Mouse (Mus musculus) megakaryocyte progenitor cell, adult 5-6 weeks (primary cell): ENCODE measurements at regions not wholly inside any gene's neighbourhood (a gene's known extent, or its start where the extent isn't known, plus 50 kb on each side); places are given as distances from the start of the nearest gene placed in this dataset.

Experiments
- ATAC-seq: replicated peaks from 2 replicates; pipeline ENCODE4 v1.8.0; 2016; ENCODE audit warnings: mild to moderate bottlenecking, moderate TSS enrichment, inconsistent platforms; ENCODE audit not compliant: poor library complexity

DNA sequence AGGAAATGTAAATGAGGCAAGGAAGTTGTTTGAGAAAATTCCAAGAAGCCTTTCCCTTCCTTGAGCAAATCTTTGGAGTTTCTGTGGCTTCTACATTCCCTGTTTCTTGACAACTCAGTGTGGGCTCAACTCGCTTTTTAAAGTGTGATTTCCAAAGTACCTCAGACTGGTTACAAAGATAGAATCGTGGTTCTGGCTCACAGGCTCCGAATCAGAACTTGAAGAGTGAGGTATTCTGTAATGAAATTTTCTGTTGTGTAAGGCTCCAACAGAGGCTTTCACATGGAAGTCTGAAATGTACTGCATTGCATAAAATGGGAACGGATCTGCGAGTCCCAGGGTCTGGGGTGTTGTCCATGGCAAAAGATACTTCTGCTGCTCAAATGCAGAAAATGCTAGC, 170.2 kb upstream of the Rnf219 start:
- ATAC-seq, result no peak

DNA sequence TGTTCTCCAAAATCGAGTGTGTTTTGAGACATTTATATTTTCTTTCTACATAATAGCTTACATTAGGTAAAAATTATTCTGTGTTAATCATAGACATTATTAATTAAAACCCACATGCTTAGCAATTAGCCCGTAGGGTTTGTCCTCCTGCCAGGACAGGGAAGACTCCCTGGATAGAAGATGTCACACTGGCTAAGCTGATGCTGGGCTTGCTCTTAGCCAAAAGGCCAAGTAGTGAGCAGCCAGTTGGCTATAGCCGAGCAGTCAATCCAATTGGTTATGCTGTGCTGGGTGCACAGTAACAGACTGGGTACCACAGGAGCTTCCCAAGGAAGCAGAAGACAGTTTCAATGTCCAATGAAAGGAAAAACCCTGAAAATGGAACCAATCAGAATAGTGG, 166.0 kb upstream of the Rnf219 start:
- no peak for ATAC-seq

DNA sequence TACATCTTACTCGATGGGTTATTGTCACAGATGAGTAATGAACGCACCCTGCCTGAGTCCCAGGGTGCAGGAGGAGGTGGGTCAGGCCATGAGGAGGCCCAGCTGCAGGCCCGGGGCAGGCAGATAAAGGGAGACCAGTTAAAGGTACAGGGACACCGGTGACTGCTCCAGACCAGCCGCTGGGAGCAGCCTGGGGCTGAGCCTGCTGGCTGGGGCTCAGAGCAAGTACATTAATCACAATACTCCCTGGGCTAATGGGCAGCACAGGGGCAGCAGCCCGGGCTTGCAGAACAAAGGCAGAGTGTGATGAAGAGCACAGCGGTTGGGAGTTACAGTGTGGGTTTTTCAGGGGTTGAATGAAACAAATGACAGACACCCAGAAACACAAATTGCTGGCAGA, 154.4 kb upstream of the Rnf219 start:
- ATAC-seq, result no peak

DNA sequence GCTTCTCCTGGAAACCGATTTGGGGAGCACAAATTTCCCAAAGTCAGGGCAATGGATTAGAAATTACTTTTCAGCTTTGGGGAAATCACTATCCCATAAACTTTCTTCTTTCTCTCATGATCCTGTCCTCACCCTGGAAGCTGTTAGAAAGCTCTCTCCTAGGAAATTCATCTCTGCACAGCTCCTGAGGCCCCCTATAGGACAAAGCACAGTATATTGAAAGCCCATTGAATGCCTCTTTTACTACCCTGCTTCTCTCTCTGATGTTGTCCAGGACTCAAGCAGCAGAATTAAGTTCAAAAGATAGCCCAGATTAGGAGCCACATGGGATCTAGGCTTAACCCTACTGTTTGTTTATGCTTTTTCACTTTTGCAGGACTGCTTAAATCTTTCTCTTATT, 139.3 kb upstream of the Rnf219 start:
- ATAC-seq, result no peak

DNA sequence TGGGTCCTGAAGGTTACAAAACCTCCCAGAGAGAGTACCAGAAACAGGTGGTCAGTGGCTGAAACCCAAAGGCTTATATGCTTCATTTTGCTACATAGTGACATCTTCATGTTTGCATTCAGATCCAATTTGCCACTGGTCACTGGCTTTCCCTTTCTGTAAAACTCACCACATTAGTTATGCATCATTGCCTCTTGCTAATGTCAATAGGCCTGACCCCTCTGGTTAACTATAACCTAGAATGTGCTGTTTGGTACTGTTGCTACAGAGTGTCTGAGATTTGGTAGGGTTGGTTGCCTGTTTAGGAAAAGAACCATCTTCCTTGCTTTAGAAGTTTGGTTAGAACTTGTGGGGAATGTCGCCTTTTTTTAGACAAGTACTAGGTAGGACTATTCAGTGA, 136.3 kb upstream of the Rnf219 start:
- ATAC-seq, result no peak

DNA sequence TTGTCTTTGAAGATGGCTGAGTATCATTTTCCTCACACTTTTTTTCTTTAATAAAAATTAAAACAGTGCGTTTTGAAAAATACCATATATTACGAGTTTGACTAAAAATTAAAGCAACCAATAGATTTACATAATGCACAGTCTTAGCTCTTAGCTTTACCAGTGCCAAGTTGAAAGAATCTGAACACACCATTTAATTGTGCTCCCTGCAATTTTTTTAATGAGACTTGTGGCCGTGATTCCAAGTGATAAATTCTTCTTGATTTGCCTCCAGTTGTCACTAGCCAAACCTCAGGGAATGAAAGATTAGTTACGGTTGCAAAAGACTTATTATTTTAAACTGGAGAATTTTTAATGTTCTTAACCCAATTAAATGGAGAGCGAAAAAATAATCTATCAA, 127.5 kb upstream of the Rnf219 start:
- no peak for ATAC-seq

DNA sequence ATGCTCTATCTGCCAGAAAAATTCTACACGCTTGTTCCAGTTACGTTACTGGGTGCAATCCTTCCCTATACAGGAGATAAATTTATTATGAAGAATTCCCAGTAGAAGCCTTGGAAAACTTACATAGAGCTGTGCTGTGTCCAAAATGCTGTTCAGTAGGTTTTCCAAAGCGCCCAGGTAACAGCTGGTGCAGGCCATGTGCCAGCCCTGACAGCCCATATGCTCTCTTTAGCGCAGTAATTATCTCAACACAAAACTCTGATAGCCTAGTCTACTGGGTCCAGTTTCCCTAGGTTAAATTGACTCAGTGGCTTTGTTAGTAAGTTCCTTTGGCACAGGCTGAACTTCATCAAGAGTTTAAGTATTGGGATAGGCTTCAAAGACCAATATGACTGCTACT, 122.2 kb upstream of the Rnf219 start:
- no peak for ATAC-seq

DNA sequence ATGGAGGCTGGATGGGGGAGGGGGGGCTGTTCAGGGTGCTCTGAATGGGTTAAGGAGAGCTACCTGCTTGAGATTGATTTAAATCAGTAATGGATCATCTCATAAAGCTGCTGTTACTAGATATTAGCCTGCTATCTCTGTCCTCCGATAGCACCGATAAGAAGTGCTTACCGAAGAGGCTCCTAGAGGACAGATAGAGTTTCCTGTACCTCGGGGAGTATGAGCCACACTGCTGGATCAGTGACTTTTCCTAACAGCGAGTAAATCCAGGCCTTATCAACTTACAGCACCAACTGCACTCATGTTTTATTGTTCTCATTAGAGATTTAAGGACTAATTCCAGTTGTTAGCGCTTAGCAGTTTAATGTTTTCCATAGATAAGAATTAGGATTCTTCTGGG, 120.3 kb upstream of the Rnf219 start:
- no peak for ATAC-seq

DNA sequence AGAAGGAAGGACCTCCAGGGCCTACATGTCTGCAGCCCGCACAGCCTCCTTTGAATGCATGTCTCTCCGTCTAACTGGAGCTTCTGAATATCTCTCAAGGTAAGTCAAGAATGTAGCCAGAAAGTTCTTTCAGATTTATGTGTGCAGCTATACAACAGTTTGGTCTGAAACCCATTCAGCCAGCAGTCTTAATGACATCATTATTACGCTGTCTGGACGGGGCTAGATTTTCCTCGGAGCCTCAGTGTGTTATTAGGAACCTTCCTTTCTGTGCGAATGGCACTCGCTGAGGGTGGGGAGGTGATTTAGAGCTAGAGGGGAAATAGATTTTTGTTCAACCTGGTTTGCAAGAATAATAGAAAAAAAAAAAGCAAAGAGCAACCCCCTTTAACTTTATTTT, 116.9 kb upstream of the Rnf219 start:
- no peak for ATAC-seq

DNA sequence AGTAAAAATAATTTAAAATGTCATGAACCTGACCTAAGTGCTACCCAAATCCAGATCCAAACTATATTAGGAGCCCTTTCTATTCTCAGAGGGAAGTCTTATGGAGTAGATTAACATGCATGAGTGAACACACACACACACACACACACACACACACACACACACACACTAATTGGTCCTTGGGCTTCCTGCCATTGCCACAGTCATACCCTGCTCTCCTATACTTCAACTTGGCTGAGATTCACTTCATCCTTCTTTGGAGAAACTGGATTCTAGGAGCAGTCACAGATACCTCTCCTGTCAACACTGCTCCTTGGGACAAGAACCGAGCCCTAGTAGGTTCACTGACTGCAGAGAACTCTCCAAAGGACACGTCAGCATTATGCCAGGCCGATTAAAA, 89.0 kb upstream of the Rnf219 start:
- no peak for ATAC-seq

DNA sequence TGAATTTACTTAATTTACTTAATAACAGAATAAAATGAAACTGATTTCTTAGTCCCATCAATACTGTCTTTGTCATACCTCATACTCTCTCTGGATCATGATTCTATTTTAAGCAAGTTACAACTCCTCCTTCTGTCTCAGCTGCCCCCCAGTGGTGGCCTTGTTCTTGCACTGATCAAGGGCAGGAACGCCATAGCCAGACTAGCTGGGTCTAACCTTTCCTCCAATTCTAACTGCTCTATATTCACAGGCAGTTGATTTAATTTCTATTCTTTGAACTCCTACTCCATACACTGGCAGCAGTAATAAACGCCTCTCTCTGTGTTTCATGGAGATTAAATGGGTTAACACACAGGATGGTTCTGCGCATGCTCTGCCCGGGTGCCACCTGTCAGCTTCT, 87.9 kb upstream of the Rnf219 start:
- peak; percentile 46; the same call in 1 of the 2 replicates for ATAC-seq

DNA sequence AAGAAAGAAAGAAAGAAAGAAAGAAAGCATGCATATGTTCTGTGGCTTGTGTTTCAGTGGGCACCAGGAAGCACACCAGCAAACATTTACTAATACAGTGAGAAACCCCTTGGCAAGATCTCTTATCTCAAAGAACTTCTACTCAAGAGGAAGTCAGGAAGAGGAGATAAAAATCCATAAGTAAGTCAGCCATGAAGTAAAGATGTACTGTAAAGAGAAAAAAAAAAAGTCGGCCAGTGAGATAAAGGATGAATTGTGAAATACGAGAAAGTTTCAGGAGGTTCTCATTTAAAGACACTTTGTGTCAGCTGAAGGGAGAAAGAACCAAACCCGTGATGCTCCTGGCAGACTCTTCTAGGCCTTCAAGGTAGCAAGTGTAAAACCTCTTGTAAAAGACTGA, 72.4 kb upstream of the Rnf219 start:
- ATAC-seq, result no peak
